Mouse (Mus musculus) cerebellum, adult 2 months (tissue): Measurements from ENCODE around the gene Tmem43. TPM values are rescaled to one million over a fixed set of nuclear protein-coding genes. Genes with fewer than 3 reads are reported as not detected.

Source experiments
- DNase-seq, 2 experiments: peaks; one replicate each; pipeline ENCODE4 v3.0.0; 2021
- H3K27ac ChIP-seq: fragments of 200-500 bp; 2 replicates; pipeline ENCODE4 v1.5.1; 2012; ENCODE audit warnings: low read length, control low read depth, inconsistent platforms; ENCODE audit not compliant: insufficient read depth
- H3K27me3 ChIP-seq: fragments of 200-500 bp; 2 replicates; pipeline ENCODE4 v1.6.1; 2012; ENCODE audit warnings: inconsistent platforms, mild to moderate bottlenecking, low read length, moderate library complexity; ENCODE audit not compliant: control insufficient read depth, insufficient read depth
- H3K4me1 ChIP-seq: fragments of 200-500 bp; 2 replicates; pipeline ENCODE4 v1.6.1; 2011; ENCODE audit warnings: low read length; ENCODE audit not compliant: control insufficient read depth, insufficient read depth
- H3K4me3 ChIP-seq: fragments of 200-500 bp; replicated peaks from 2 replicates; pipeline ENCODE3; 2011; ENCODE audit warnings: mild to moderate bottlenecking, low read depth, low read length, control low read depth; ENCODE audit not compliant: insufficient read depth
- CTCF ChIP-seq: fragments of 200-500 bp; IDR thresholded peaks from 2 replicates; pipeline ENCODE4 v1.5.1; 2011; ENCODE audit warnings: low read depth, mild to moderate bottlenecking, control low read depth, low read length, moderate library complexity, borderline replicate concordance; ENCODE audit not compliant: insufficient read depth
- POLR2A ChIP-seq: fragments of 200-500 bp; IDR thresholded peaks from 2 replicates; pipeline ENCODE4 v1.6.1; 2011; ENCODE audit warnings: low read length, control low read depth, borderline replicate concordance; ENCODE audit not compliant: insufficient read depth
- WGBS: fragments of 180-500 bp; shearing (Covaris S2); methylation state at CpG from one replicate; pipeline ENCODE4 v1.1.7; 2018; 5-methylcytosine and 5-hydroxymethylcytosine counted together
- polyA plus RNA-seq: library from polyadenylated mRNA; depleted of rRNA; stranded (reverse); fragments of >200 nt; gene quantifications from 2 replicates; pipeline ENCODE4 v1.2.3, GENCODE M21; 2012

The Tmem43 gene
- polyA plus RNA-seq, 1 experiment = 32.7 TPM

- H3K27me3 ChIP-seq = no peaks in the 10 kb centered on the region
- 93% methylated on average over 1 of the region's 1 CpGs for WGBS
- DNase-seq = no peak
- TF ChIP-seq POLR2A = no peak
- TF ChIP-seq CTCF = no peak
- H3K27ac ChIP-seq = no peak overlapping the region
- no peak overlapping the region for H3K4me3 ChIP-seq
- no peaks in the 10 kb centered on the region for H3K4me1 ChIP-seq
These were observed 29.8 kb downstream of the Tmem43 start for GRCm38 (mm10) chr6:91503302-91503701.

DNA sequence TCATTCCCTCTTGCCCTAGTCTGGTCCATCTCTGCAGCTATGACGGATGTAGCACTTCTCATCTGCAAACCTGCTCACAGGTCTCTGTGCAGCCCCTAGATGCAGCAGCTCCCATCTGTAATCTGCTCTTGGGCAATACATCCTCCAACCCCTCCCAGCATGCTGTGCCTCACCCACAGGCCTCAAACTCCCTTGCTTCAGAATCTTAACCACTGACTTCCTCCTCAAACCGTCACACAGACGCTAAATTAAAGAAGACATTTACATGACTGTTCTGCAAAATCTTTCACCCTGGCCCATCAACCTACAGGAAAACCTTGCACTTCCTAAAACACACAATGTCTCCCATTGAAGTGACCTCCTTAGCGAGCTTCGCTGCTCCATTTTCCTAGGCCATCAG lies 32.5 kb downstream of the Tmem43 start:
- 95% methylated on average over 5 of the region's 5 CpGs for WGBS
- no peaks in the 10 kb centered on the region for H3K4me1 ChIP-seq
- no peaks in the 10 kb centered on the region for H3K27me3 ChIP-seq
- no peak overlapping the region for H3K4me3 ChIP-seq
- TF ChIP-seq POLR2A (no peak), CTCF (no peak)
- DNase-seq = no peak
- no peak overlapping the region for H3K27ac ChIP-seq

GRCm38 (mm10) chr6:91508041-91508440 lies 34.5 kb downstream of the Tmem43 start:
- TF ChIP-seq POLR2A (no peak), CTCF (no peak)
- Histone ChIP-seq H3K27me3 (no peaks in the 10 kb centered on the region), H3K4me1 (no peaks in the 10 kb centered on the region), H3K27ac (no peak overlapping the region), H3K4me3 (no peak overlapping the region)
- WGBS = 90% methylated on average over 3 of the region's 3 CpGs
- no peak for DNase-seq

GRCm38 (mm10) chr6:91509326-91509725 lies 35.8 kb downstream of the Tmem43 start:
- peak; percentile 44 to 58 for DNase-seq
- no peak for TF ChIP-seq POLR2A
- peak; percentile 78 for TF ChIP-seq CTCF
- Histone ChIP-seq H3K27me3 (no peaks in the 10 kb centered on the region), H3K27ac (no peak overlapping the region), H3K4me1 (no peaks in the 10 kb centered on the region), H3K4me3 (no peak overlapping the region)
- WGBS = 38% methylated on average over 7 of the region's 7 CpGs

- Histone ChIP-seq H3K4me1 (no peaks in the 10 kb centered on the region; the same call in 1 of the 2 replicates), H3K27me3 (no peaks in the 10 kb centered on the region), H3K27ac (no peak overlapping the region), H3K4me3 (no peak overlapping the region)
- 62% methylated on average over 10 of the region's 10 CpGs for WGBS
- TF ChIP-seq POLR2A = no peak
- TF ChIP-seq CTCF = no peak
- no peak for DNase-seq
These were observed 36.7 kb downstream of the Tmem43 start for GRCm38 (mm10) chr6:91510211-91510610.

- Histone ChIP-seq H3K27me3 (no peaks in the 10 kb centered on the region), H3K27ac (no peak overlapping the region), H3K4me1 (peaks cover 3% of the 10 kb centered on the region), H3K4me3 (no peak overlapping the region)
- no peak for DNase-seq
- no peak for TF ChIP-seq POLR2A
- TF ChIP-seq CTCF = no peak
These were observed 40.6 kb downstream of the Tmem43 start for GRCm38 (mm10) chr6:91514135-91514534.

- no peak for DNase-seq
- Histone ChIP-seq H3K4me1 (peaks cover 3% of the 10 kb centered on the region), H3K27me3 (no peaks in the 10 kb centered on the region), H3K27ac (no peak overlapping the region), H3K4me3 (peak overlapping the region; percentile 74)
- TF ChIP-seq POLR2A (no peak), CTCF (no peak)
- WGBS = 34% methylated on average over 10 of the region's 10 CpGs
These were observed 41.3 kb downstream of the Tmem43 start for GRCm38 (mm10) chr6:91514737-91515362.
